Mouse (Mus musculus): Measurements from ENCODE around the gene Col26a1. TPM values are rescaled to one million over a fixed set of nuclear protein-coding genes. Genes with fewer than 3 reads are reported as not detected.

Col26a1 gene
- polyA plus RNA-seq, 1 experiment, result 134 TPM

- Histone ChIP-seq H3K27me3 (ENCODE audit: control insufficient read depth, insufficient read depth, low read length) (peaks cover 2% of the 10 kb centered on the region; the same call in 1 of the 2 replicates), H3K4me1 (ENCODE audit: control insufficient read depth, insufficient read depth, low read length) (peaks cover 16% of the 10 kb centered on the region), H3K27ac (ENCODE audit: control insufficient read depth, insufficient read depth, low read depth, low read length) (no peak overlapping the region), H3K4me3 (ENCODE audit: control insufficient read depth, low read depth, low read length) (no peak overlapping the region), H3K36me3 (ENCODE audit: control insufficient read depth, insufficient read depth, low read length) (no peaks in the 10 kb centered on the region)
- TF ChIP-seq POLR2A (IDR thresholded peaks at IDR 0.05; ENCODE audit: control insufficient read depth, low read depth, low read length), result no peak
- TF ChIP-seq CTCF (IDR thresholded peaks at IDR 0.05; ENCODE audit: control insufficient read depth, insufficient read depth, insufficient replicate concordance, low read depth, low read length), result no peak
Observed at GRCm38 (mm10) chr5:136863276-136863675, 19.7 kb downstream of the Col26a1 start.

- peaks cover 2% of the 10 kb centered on the region; the same call in 1 of the 2 replicates for H3K27me3 ChIP-seq (ENCODE audit: control insufficient read depth, insufficient read depth, low read length)
- no peak for TF ChIP-seq POLR2A (IDR thresholded peaks at IDR 0.05; ENCODE audit: control insufficient read depth, low read depth, low read length)
- TF ChIP-seq CTCF (IDR thresholded peaks at IDR 0.05; ENCODE audit: control insufficient read depth, insufficient read depth, insufficient replicate concordance, low read depth, low read length), result no peak
- H3K4me1 ChIP-seq (ENCODE audit: control insufficient read depth, insufficient read depth, low read length), result peaks cover 16% of the 10 kb centered on the region
- no peaks in the 10 kb centered on the region for H3K36me3 ChIP-seq (ENCODE audit: control insufficient read depth, insufficient read depth, low read length)
- H3K4me3 ChIP-seq (ENCODE audit: control insufficient read depth, low read depth, low read length), result no peak overlapping the region
- H3K27ac ChIP-seq (ENCODE audit: control insufficient read depth, insufficient read depth, low read depth, low read length), result no peak overlapping the region
Observed at GRCm38 (mm10) chr5:136862806-136863205, 20.2 kb downstream of the Col26a1 start.

- Histone ChIP-seq H3K4me1 (ENCODE audit: control insufficient read depth, insufficient read depth, low read length) (peaks cover 16% of the 10 kb centered on the region), H3K36me3 (ENCODE audit: control insufficient read depth, insufficient read depth, low read length) (no peaks in the 10 kb centered on the region), H3K27me3 (ENCODE audit: control insufficient read depth, insufficient read depth, low read length) (peaks cover 2% of the 10 kb centered on the region; the same call in 1 of the 2 replicates), H3K27ac (ENCODE audit: control insufficient read depth, insufficient read depth, low read depth, low read length) (no peak overlapping the region), H3K4me3 (ENCODE audit: control insufficient read depth, low read depth, low read length) (no peak overlapping the region)
- TF ChIP-seq POLR2A (IDR thresholded peaks at IDR 0.05; ENCODE audit: control insufficient read depth, low read depth, low read length), result no peak
- TF ChIP-seq CTCF (IDR thresholded peaks at IDR 0.05; ENCODE audit: control insufficient read depth, insufficient read depth, insufficient replicate concordance, low read depth, low read length), result no peak
Observed at GRCm38 (mm10) chr5:136861191-136861940, 21.6 kb downstream of the Col26a1 start.

GRCm38 (mm10) chr5:136850716-136851115, 32.3 kb downstream of the Col26a1 start:
- Histone ChIP-seq H3K4me3 (ENCODE audit: control insufficient read depth, low read depth, low read length) (no peak overlapping the region), H3K36me3 (ENCODE audit: control insufficient read depth, insufficient read depth, low read length) (no peaks in the 10 kb centered on the region), H3K27ac (ENCODE audit: control insufficient read depth, insufficient read depth, low read depth, low read length) (no peak overlapping the region), H3K4me1 (ENCODE audit: control insufficient read depth, insufficient read depth, low read length) (no peaks in the 10 kb centered on the region; the same call in 1 of the 2 replicates), H3K27me3 (ENCODE audit: control insufficient read depth, insufficient read depth, low read length) (no peaks in the 10 kb centered on the region)
- TF ChIP-seq CTCF (IDR thresholded peaks at IDR 0.05; ENCODE audit: control insufficient read depth, insufficient read depth, insufficient replicate concordance, low read depth, low read length) (no peak), POLR2A (IDR thresholded peaks at IDR 0.05; ENCODE audit: control insufficient read depth, low read depth, low read length) (no peak)

- H3K27me3 ChIP-seq (ENCODE audit: control insufficient read depth, insufficient read depth, low read length), result no peaks in the 10 kb centered on the region
- TF ChIP-seq CTCF (IDR thresholded peaks at IDR 0.05; ENCODE audit: control insufficient read depth, insufficient read depth, insufficient replicate concordance, low read depth, low read length), result no peak
- H3K27ac ChIP-seq (ENCODE audit: control insufficient read depth, insufficient read depth, low read depth, low read length), result no peak overlapping the region
- H3K4me1 ChIP-seq (ENCODE audit: control insufficient read depth, insufficient read depth, low read length), result no peaks in the 10 kb centered on the region; the same call in 1 of the 2 replicates
- no peak overlapping the region for H3K4me3 ChIP-seq (ENCODE audit: control insufficient read depth, low read depth, low read length)
- no peaks in the 10 kb centered on the region for H3K36me3 ChIP-seq (ENCODE audit: control insufficient read depth, insufficient read depth, low read length)
Observed at GRCm38 (mm10) chr5:136846385-136847264, 36.4 kb downstream of the Col26a1 start.

GRCm38 (mm10) chr5:136843930-136844329, 39.1 kb downstream of the Col26a1 start:
- Histone ChIP-seq H3K27me3 (ENCODE audit: control insufficient read depth, insufficient read depth, low read length) (no peaks in the 10 kb centered on the region), H3K27ac (ENCODE audit: control insufficient read depth, insufficient read depth, low read depth, low read length) (no peak overlapping the region), H3K4me3 (ENCODE audit: control insufficient read depth, low read depth, low read length) (no peak overlapping the region), H3K36me3 (ENCODE audit: control insufficient read depth, insufficient read depth, low read length) (no peaks in the 10 kb centered on the region), H3K4me1 (ENCODE audit: control insufficient read depth, insufficient read depth, low read length) (no peaks in the 10 kb centered on the region; the same call in 1 of the 2 replicates)
- TF ChIP-seq CTCF (IDR thresholded peaks at IDR 0.05; ENCODE audit: control insufficient read depth, insufficient read depth, insufficient replicate concordance, low read depth, low read length), result no peak

- TF ChIP-seq POLR2A (IDR thresholded peaks at IDR 0.05; ENCODE audit: control insufficient read depth, low read depth, low read length), result no peak
- peak; percentile 99 for TF ChIP-seq CTCF (IDR thresholded peaks at IDR 0.05; ENCODE audit: control insufficient read depth, insufficient read depth, insufficient replicate concordance, low read depth, low read length)
- Histone ChIP-seq H3K4me1 (ENCODE audit: control insufficient read depth, insufficient read depth, low read length) (peaks cover 12% of the 10 kb centered on the region), H3K36me3 (ENCODE audit: control insufficient read depth, insufficient read depth, low read length) (no peaks in the 10 kb centered on the region), H3K27ac (ENCODE audit: control insufficient read depth, insufficient read depth, low read depth, low read length) (no peak overlapping the region), H3K4me3 (ENCODE audit: control insufficient read depth, low read depth, low read length) (no peak overlapping the region), H3K27me3 (ENCODE audit: control insufficient read depth, insufficient read depth, low read length) (no peaks in the 10 kb centered on the region)
Observed at GRCm38 (mm10) chr5:136840036-136840435, 43.0 kb downstream of the Col26a1 start.
